Mouse (Mus musculus) forebrain, embryonic 14.5 days (tissue): ENCODE results near the gene Pde4dip. TPM values are rescaled to one million over a fixed set of nuclear protein-coding genes. Genes with fewer than 3 reads are reported as not detected.

Experiments used
- ATAC-seq: fragments of 200-750 bp; cut with Nextera tagmentation; 2 replicates; pipeline ENCODE4 v1.8.0; 2017; ENCODE audit warnings: mild to moderate bottlenecking, moderate library complexity
- DNase-seq: peaks from one replicate; pipeline ENCODE4 v3.0.0-alpha.2; 2015; ENCODE audit warnings: low spot score
- H3K27ac ChIP-seq: fragments of 300-500 bp; sonication (generic); 2 replicates; pipeline ENCODE4 v1.5.1; 2014; ENCODE audit warnings: low read depth, mild to moderate bottlenecking, control low read depth, low read length, moderate library complexity
- H3K27me3 ChIP-seq: fragments of 300-500 bp; sonication (generic); replicated peaks from 2 replicates; pipeline ENCODE4 v1.6.1; 2014; ENCODE audit warnings: low read length, control low read depth, mixed read lengths; ENCODE audit not compliant: control insufficient read depth, insufficient read depth
- H3K36me3 ChIP-seq: fragments of 300-500 bp; sonication (generic); 2 replicates; pipeline ENCODE4 v1.6.1; 2014; ENCODE audit warnings: low read length, control low read depth; ENCODE audit not compliant: control insufficient read depth, insufficient read depth
- H3K4me1 ChIP-seq: fragments of 300-500 bp; sonication (generic); 2 replicates; pipeline ENCODE4 v1.6.1; 2014; ENCODE audit warnings: antibody characterized with exemption, low read length, control low read depth; ENCODE audit not compliant: control insufficient read depth, insufficient read depth
- H3K4me2 ChIP-seq: fragments of 300-500 bp; sonication (generic); 2 replicates; pipeline ENCODE4 v1.6.1; 2014; ENCODE audit warnings: mild to moderate bottlenecking, control low read depth, low read length
- H3K4me3 ChIP-seq: fragments of 300-500 bp; sonication (generic); 2 replicates; pipeline ENCODE4 v1.5.1; 2014; ENCODE audit warnings: low read depth, low read length, control low read depth
- H3K9ac ChIP-seq: fragments of 300-500 bp; sonication (generic); 2 replicates; pipeline ENCODE4 v1.6.1; 2014; ENCODE audit warnings: mild to moderate bottlenecking, low read length, control low read depth, moderate library complexity
- H3K9me3 ChIP-seq: fragments of 300-500 bp; sonication (generic); replicated peaks from 2 replicates; pipeline ENCODE4 v1.6.1; 2016; ENCODE audit warnings: low read length, control low read depth, mixed read lengths; ENCODE audit not compliant: control insufficient read depth
- WGBS: fragments of 180-500 bp; shearing (Covaris S2); extraction: QIAGEN DNeasy Blood & Tissue Kit; methylation state at CpG from one replicate; pipeline ENCODE4 v1.1.7; 2014; 5-methylcytosine and 5-hydroxymethylcytosine counted together
- polyA plus RNA-seq: library from polyadenylated mRNA; unstranded; fragments of >200 nt; fragmentation: Nextera tagmentation; extraction: Ambion mirVana; gene quantifications from 2 replicates; pipeline ENCODE4 v1.2.1, GENCODE M21; 2014

Gene Pde4dip
- polyA plus RNA-seq, 1 experiment from 2014 or later = 50.6 TPM

GRCm38 (mm10) chr3:97790150-97790549 is 98.4 kb downstream of the Pde4dip start:
- 97% methylated on average over 1 of the region's 1 CpGs for WGBS
- ATAC-seq (no peak), DNase-seq (no peak)
- no peaks in the 10 kb centered on the region for H3K36me3 ChIP-seq
- H3K9ac ChIP-seq = no peak overlapping the region
- no peaks in the 10 kb centered on the region for H3K27me3 ChIP-seq
- H3K4me3 ChIP-seq = no peak overlapping the region
- no peaks in the 10 kb centered on the region for H3K4me1 ChIP-seq
- no peak overlapping the region for H3K27ac ChIP-seq
- H3K9me3 ChIP-seq = no peaks in the 10 kb centered on the region
- no peak overlapping the region for H3K4me2 ChIP-seq

- Histone ChIP-seq H3K27ac (no peak overlapping the region), H3K9ac (no peak overlapping the region)
- ATAC-seq = no peak
Measured at GRCm38 (mm10) chr3:97789317-97789716, 99.2 kb downstream of the Pde4dip start.

GRCm38 (mm10) chr3:97776195-97776594 is 112.3 kb downstream of the Pde4dip start:
- ATAC-seq = no peak
- Histone ChIP-seq H3K9me3 (no peaks in the 10 kb centered on the region), H3K27me3 (no peaks in the 10 kb centered on the region), H3K4me3 (no peak overlapping the region), H3K4me2 (no peak overlapping the region), H3K27ac (no peak overlapping the region), H3K4me1 (no peaks in the 10 kb centered on the region), H3K36me3 (no peaks in the 10 kb centered on the region), H3K9ac (no peak overlapping the region)
- peak; percentile 64 for DNase-seq
- 23% methylated on average over 4 of the region's 4 CpGs for WGBS

More at GRCm38 (mm10) chr3:97789317-97789716, 99.2 kb downstream of the Pde4dip start:
- H3K9me3 ChIP-seq = no peaks in the 10 kb centered on the region
- no peaks in the 10 kb centered on the region for H3K4me1 ChIP-seq
- H3K4me2 ChIP-seq = no peak overlapping the region
- H3K27me3 ChIP-seq = no peaks in the 10 kb centered on the region
- no peak for DNase-seq
- no peak overlapping the region for H3K4me3 ChIP-seq
- H3K36me3 ChIP-seq = no peaks in the 10 kb centered on the region

- no peak for ATAC-seq
- no peak overlapping the region for H3K4me2 ChIP-seq
- no peaks in the 10 kb centered on the region for H3K27me3 ChIP-seq
- no peaks in the 10 kb centered on the region for H3K36me3 ChIP-seq
- H3K9me3 ChIP-seq = no peaks in the 10 kb centered on the region
- no peak overlapping the region for H3K9ac ChIP-seq
- H3K4me1 ChIP-seq = no peaks in the 10 kb centered on the region
- no peak overlapping the region for H3K27ac ChIP-seq
- 67% methylated on average over 2 of the region's 2 CpGs for WGBS
- DNase-seq = no peak
- H3K4me3 ChIP-seq = no peak overlapping the region
Measured at GRCm38 (mm10) chr3:97775742-97776141, 112.8 kb downstream of the Pde4dip start.

GRCm38 (mm10) chr3:97774861-97775260 is 113.6 kb downstream of the Pde4dip start:
- DNase-seq (no peak), ATAC-seq (no peak)
- WGBS = 57% methylated on average over 1 of the region's 1 CpGs
- Histone ChIP-seq H3K36me3 (no peaks in the 10 kb centered on the region), H3K27me3 (no peaks in the 10 kb centered on the region), H3K4me3 (no peak overlapping the region), H3K27ac (no peak overlapping the region), H3K9me3 (no peaks in the 10 kb centered on the region), H3K4me2 (no peak overlapping the region), H3K9ac (no peak overlapping the region), H3K4me1 (no peaks in the 10 kb centered on the region)

GRCm38 (mm10) chr3:97767771-97768762 is 120.4 kb downstream of the Pde4dip start:
- peak overlapping the region; percentile 81 for H3K9ac ChIP-seq
- peak overlapping the region; percentile 97 for H3K27ac ChIP-seq
- no peaks in the 10 kb centered on the region for H3K36me3 ChIP-seq
- 4% methylated on average over 47 of the region's 47 CpGs for WGBS
- H3K4me1 ChIP-seq = peaks cover 22% of the 10 kb centered on the region
- DNase-seq (peak; percentile 98), ATAC-seq (peak; percentile 98)
- no peaks in the 10 kb centered on the region for H3K9me3 ChIP-seq
- H3K4me3 ChIP-seq = peak overlapping the region; percentile 78
- H3K27me3 ChIP-seq = no peaks in the 10 kb centered on the region
- H3K4me2 ChIP-seq = peak overlapping the region; percentile 80

- peak overlapping the region; percentile 97 for H3K27ac ChIP-seq
- peak overlapping the region; percentile 78 for H3K4me3 ChIP-seq
- ATAC-seq (no peak), DNase-seq (no peak)
- 3% methylated on average over 40 of the region's 40 CpGs for whole genome bisulfite sequencing
- H3K36me3 ChIP-seq = no peaks in the 10 kb centered on the region; the same call in 1 of the 2 replicates
- H3K4me1 ChIP-seq = peaks cover 26% of the 10 kb centered on the region
- H3K27me3 ChIP-seq = no peaks in the 10 kb centered on the region
- H3K9me3 ChIP-seq = no peaks in the 10 kb centered on the region
- H3K4me2 ChIP-seq = peak overlapping the region; percentile 80
- H3K9ac ChIP-seq = peak overlapping the region; percentile 81
Measured at GRCm38 (mm10) chr3:97767041-97767770, 121.3 kb downstream of the Pde4dip start.

GRCm38 (mm10) chr3:97766459-97766858 is 122.0 kb downstream of the Pde4dip start:
- no peak for ATAC-seq
- H3K9ac ChIP-seq = peak overlapping the region; percentile 81
- no peaks in the 10 kb centered on the region for H3K27me3 ChIP-seq
- H3K27ac ChIP-seq = no peak overlapping the region
- peaks cover 26% of the 10 kb centered on the region for H3K4me1 ChIP-seq
- H3K4me2 ChIP-seq = peak overlapping the region; percentile 80
- WGBS = 37% methylated on average over 9 of the region's 9 CpGs
- no peak for DNase-seq
- H3K9me3 ChIP-seq = no peaks in the 10 kb centered on the region
- H3K36me3 ChIP-seq = peaks cover 6% of the 10 kb centered on the region
- peak overlapping the region; percentile 78 for H3K4me3 ChIP-seq
